Mouse (Mus musculus) olfactory bulb, adult 2 months (tissue): ENCODE measurements around the gene Hc. TPM values are rescaled to one million over a fixed set of nuclear protein-coding genes. Genes with fewer than 3 reads are reported as not detected.

Experiments used
- H3K27ac ChIP-seq: fragments of 200-500 bp; 2 replicates; pipeline ENCODE4 v1.5.1; 2012; ENCODE audit warnings: low read depth, low read length; ENCODE audit not compliant: insufficient read depth
- H3K4me1 ChIP-seq: fragments of 200-500 bp; 2 replicates; pipeline ENCODE4 v1.6.1; 2012; ENCODE audit warnings: low read length; ENCODE audit not compliant: control insufficient read depth, insufficient read depth
- H3K4me3 ChIP-seq: fragments of 200-500 bp; 2 replicates; pipeline ENCODE4 v1.5.1; 2012; ENCODE audit warnings: mild to moderate bottlenecking, low read depth, low read length, moderate library complexity; ENCODE audit not compliant: insufficient read depth
- CTCF ChIP-seq: fragments of 200-500 bp; IDR thresholded peaks from 2 replicates; pipeline ENCODE4 v1.5.1; 2012; ENCODE audit warnings: low read depth, mild to moderate bottlenecking, low read length, moderate library complexity; ENCODE audit not compliant: insufficient read depth
- POLR2A ChIP-seq: fragments of 200-500 bp; IDR thresholded peaks from 2 replicates; pipeline ENCODE4 v1.6.1; 2012; ENCODE audit warnings: mild to moderate bottlenecking, low read depth, low read length, moderate library complexity; ENCODE audit not compliant: insufficient read depth
- WGBS: fragments of 180-500 bp; shearing (Covaris S2); methylation state at CpG from one replicate; pipeline ENCODE4 v1.1.7; 2018; 5-methylcytosine and 5-hydroxymethylcytosine counted together
- polyA plus RNA-seq: library from polyadenylated mRNA; stranded (reverse); fragments of >200 nt; gene quantifications from 2 replicates; pipeline ENCODE4 v1.2.4, GENCODE M21; 2012; ENCODE audit warnings: low replicate concordance; ENCODE audit not compliant: missing spikeins, insufficient read depth, insufficient read length

The Hc gene
- polyA plus RNA-seq, 1 experiment = not detected

GRCm38 (mm10) chr2:35063333-35064030 is 2.2 kb upstream of the Hc start:
- WGBS = 93% methylated on average over 6 of the region's 6 CpGs
- no peak overlapping the region for H3K4me3 ChIP-seq
- TF ChIP-seq POLR2A (no peak), CTCF (no peak)
- no peaks in the 10 kb centered on the region for H3K4me1 ChIP-seq
- no peak overlapping the region for H3K27ac ChIP-seq

GRCm38 (mm10) chr2:35060897-35061296 is 341 bp downstream of the Hc start:
- no peaks in the 10 kb centered on the region for H3K4me1 ChIP-seq
- H3K27ac ChIP-seq = no peak overlapping the region
- WGBS = 85% methylated on average over 6 of the region's 6 CpGs
- no peak overlapping the region for H3K4me3 ChIP-seq
- TF ChIP-seq POLR2A (no peak), CTCF (no peak)

- WGBS = 91% methylated on average over 5 of the region's 5 CpGs
- Histone ChIP-seq H3K4me1 (no peaks in the 10 kb centered on the region), H3K4me3 (no peak overlapping the region), H3K27ac (no peak overlapping the region)
- TF ChIP-seq CTCF (no peak), POLR2A (no peak)
These were observed 982 bp downstream of the Hc start for GRCm38 (mm10) chr2:35060256-35060655.

GRCm38 (mm10) chr2:35058325-35058724 is 2.9 kb downstream of the Hc start:
- 69% methylated on average over 2 of the region's 2 CpGs for WGBS
- Histone ChIP-seq H3K4me3 (no peak overlapping the region), H3K4me1 (no peaks in the 10 kb centered on the region), H3K27ac (no peak overlapping the region)
- no peak for TF ChIP-seq POLR2A
- no peak for TF ChIP-seq CTCF

- no peaks in the 10 kb centered on the region for H3K4me1 ChIP-seq
- whole genome bisulfite sequencing = 89% methylated on average over 11 of the region's 11 CpGs
- H3K27ac ChIP-seq = no peak overlapping the region
- TF ChIP-seq CTCF = no peak
- TF ChIP-seq POLR2A = no peak
- no peak overlapping the region for H3K4me3 ChIP-seq
These were observed 4.0 kb downstream of the Hc start for GRCm38 (mm10) chr2:35057243-35057642.

- H3K27ac ChIP-seq = no peak overlapping the region
- 47% methylated on average over 5 of the region's 5 CpGs for WGBS
- no peak for TF ChIP-seq CTCF
- TF ChIP-seq POLR2A = no peak
- H3K4me3 ChIP-seq = no peak overlapping the region
- no peaks in the 10 kb centered on the region for H3K4me1 ChIP-seq
These were observed 12.4 kb downstream of the Hc start for GRCm38 (mm10) chr2:35048851-35049250.

GRCm38 (mm10) chr2:35044956-35045355 is 16.3 kb downstream of the Hc start:
- Histone ChIP-seq H3K4me1 (no peaks in the 10 kb centered on the region), H3K4me3 (no peak overlapping the region), H3K27ac (no peak overlapping the region)
- 80% methylated on average over 2 of the region's 2 CpGs for WGBS
- no peak for TF ChIP-seq POLR2A
- no peak for TF ChIP-seq CTCF

- WGBS = 90% methylated on average over 9 of the region's 9 CpGs
- no peaks in the 10 kb centered on the region for H3K4me1 ChIP-seq
- no peak overlapping the region for H3K4me3 ChIP-seq
- no peak overlapping the region for H3K27ac ChIP-seq
- TF ChIP-seq CTCF = no peak
- no peak for TF ChIP-seq POLR2A
These were observed 22.5 kb downstream of the Hc start for GRCm38 (mm10) chr2:35038580-35039375.

- Histone ChIP-seq H3K4me1 (no peaks in the 10 kb centered on the region), H3K27ac (no peak overlapping the region), H3K4me3 (no peak overlapping the region)
- TF ChIP-seq POLR2A = no peak
- no peak for TF ChIP-seq CTCF
- WGBS = 59% methylated on average over 3 of the region's 3 CpGs
These were observed 36.5 kb downstream of the Hc start for GRCm38 (mm10) chr2:35024646-35025154.
